Mouse (Mus musculus) frontal cortex, postnatal 25 days (tissue): ENCODE data around the gene Nans.

Experiments used
- DNase-seq, 2 experiments: peaks; one replicate each; pipeline ENCODE4 v3.0.0; 2022; ENCODE audit warnings: low spot score in 2 of 2

Nans gene

GRCm38 (mm10) chr4:46485696-46486417, 3.2 kb upstream of the Nans start:
- no peak for DNase-seq

- DNase-seq = no peak
These were observed 1.7 kb upstream of the Nans start for GRCm38 (mm10) chr4:46487348-46487747.

- DNase-seq = no peak
These were observed 4.0 kb downstream of the Nans start for GRCm38 (mm10) chr4:46493071-46493470.

GRCm38 (mm10) chr4:46495543-46495942, 6.5 kb downstream of the Nans start:
- no peak for DNase-seq

- DNase-seq = peak in 1 of 2 experiments; percentile 65
These were observed 8.3 kb downstream of the Nans start for GRCm38 (mm10) chr4:46497286-46497892.

GRCm38 (mm10) chr4:46498511-46498910, 9.5 kb downstream of the Nans start:
- no peak for DNase-seq

GRCm38 (mm10) chr4:46498976-46499375, 9.9 kb downstream of the Nans start:
- peak in 1 of 2 experiments; percentile 17 for DNase-seq

GRCm38 (mm10) chr4:46502606-46503502, 13.8 kb downstream of the Nans start:
- DNase-seq = no peak

GRCm38 (mm10) chr4:46503881-46504280, 14.8 kb downstream of the Nans start:
- no peak for DNase-seq

- no peak for DNase-seq
These were observed 16.5 kb downstream of the Nans start for GRCm38 (mm10) chr4:46505361-46506057.

- DNase-seq = peak; percentile 81 to 86
These were observed 18.0 kb downstream of the Nans start for GRCm38 (mm10) chr4:46506801-46507610.

GRCm38 (mm10) chr4:46507736-46508460, 18.9 kb downstream of the Nans start:
- DNase-seq = peak; percentile 62 to 66

GRCm38 (mm10) chr4:46520491-46520890, 31.4 kb downstream of the Nans start:
- no peak for DNase-seq

GRCm38 (mm10) chr4:46521457-46521856, 32.4 kb downstream of the Nans start:
- no peak for DNase-seq

GRCm38 (mm10) chr4:46523324-46523723, 34.3 kb downstream of the Nans start:
- no peak for DNase-seq

- DNase-seq = no peak
These were observed 37.2 kb downstream of the Nans start for GRCm38 (mm10) chr4:46526226-46526625.

GRCm38 (mm10) chr4:46526798-46527557, 37.9 kb downstream of the Nans start:
- DNase-seq = no peak

GRCm38 (mm10) chr4:46527558-46527926, 38.5 kb downstream of the Nans start:
- no peak for DNase-seq

- DNase-seq = no peak
These were observed 40.7 kb downstream of the Nans start for GRCm38 (mm10) chr4:46529722-46530121.

- no peak for DNase-seq
These were observed 43.5 kb downstream of the Nans start for GRCm38 (mm10) chr4:46532511-46532910.
